Comparison of ENCODE assay signal across 1 mouse cellular context in the genomic region with DNA sequence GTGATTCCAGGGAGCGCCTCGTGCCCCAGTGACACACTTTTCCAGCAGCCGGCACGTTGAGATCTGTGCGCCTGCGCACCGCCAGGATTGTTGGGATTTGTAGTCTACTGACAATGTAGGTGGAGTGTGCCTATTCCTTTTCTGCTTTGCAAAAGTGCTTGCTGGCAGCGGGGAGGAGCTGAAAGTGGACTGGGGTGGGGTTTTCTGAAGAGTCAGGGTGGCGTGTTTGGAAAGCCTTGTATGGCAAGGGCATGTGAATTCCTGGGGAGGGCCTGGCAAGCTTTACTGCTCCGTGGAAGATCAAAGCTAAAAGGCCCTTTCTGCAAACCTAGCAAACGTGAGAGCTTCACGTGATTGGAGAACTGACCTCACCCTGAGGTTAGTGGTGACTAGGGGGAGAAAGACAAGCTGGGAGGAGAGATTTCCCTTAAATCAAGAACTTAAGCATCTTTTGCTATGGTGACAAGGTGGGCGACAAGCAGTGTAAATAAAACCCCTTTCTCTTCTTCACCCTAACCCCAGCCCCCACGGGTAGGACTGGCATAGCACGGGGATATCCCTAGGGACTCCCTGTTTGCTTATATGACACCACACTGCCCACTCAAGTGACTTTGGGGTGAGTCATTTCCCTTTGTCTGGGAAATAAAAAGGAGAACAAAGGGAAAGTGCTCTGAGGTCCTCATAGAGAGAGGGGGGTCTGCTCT.
TF ChIP-seq lines count a peak whose summit lies in the region.

No protein-coding gene starts in this region.

TF ChIP-seq in MEL, 35 proteins besides CTCF, POLR2A, EP300 and RAD21:
- TF ChIP-seq UBTF (IDR thresholded peaks at IDR 0.05; ENCODE audit: borderline replicate concordance, insufficient read depth, low read depth, low read length), result no peak
- peak; percentile 100 for TF ChIP-seq MAX (IDR thresholded peaks at IDR 0.05; ENCODE audit: low read length)
- TF ChIP-seq POLR2AphosphoS5 (IDR thresholded peaks at IDR 0.05; ENCODE audit: borderline replicate concordance, low read depth, low read length), result no peak
- peak; percentile 90 for TF ChIP-seq USF1 (IDR thresholded peaks at IDR 0.05; ENCODE audit: low read depth, low read length)
- TF ChIP-seq ZC3H11A (IDR thresholded peaks at IDR 0.05; ENCODE audit: low read depth, low read length), result no peak
- peak; percentile 89; the same call in 1 of the 2 replicates for TF ChIP-seq JUND (IDR thresholded peaks at IDR 0.05; ENCODE audit: low read depth, low read length)
- TF ChIP-seq MXI1 (IDR thresholded peaks at IDR 0.05; ENCODE audit: low read depth, low read length), result peak; percentile 99
- peak; percentile 98 for TF ChIP-seq SIN3A (IDR thresholded peaks at IDR 0.05; ENCODE audit: low read length)
- peak; percentile 70 for TF ChIP-seq POLR2AphosphoS2 (IDR thresholded peaks at IDR 0.05; ENCODE audit: low read length)
- TF ChIP-seq MEF2A (IDR thresholded peaks at IDR 0.05; ENCODE audit: extremely low read depth, insufficient replicate concordance, low read depth, low read length, poor library complexity, severe bottlenecking), result no peak
- TF ChIP-seq MYC (IDR thresholded peaks at IDR 0.05; ENCODE audit: low read depth, low read length), result peak; percentile 100
- no peak for TF ChIP-seq ZNF384 (IDR thresholded peaks at IDR 0.05; ENCODE audit: low read depth, low read length)
- peak; percentile 58; the same call in 1 of the 2 replicates for TF ChIP-seq TBP (IDR thresholded peaks at IDR 0.05; ENCODE audit: low read depth, low read length)
- peak; percentile 98 for TF ChIP-seq HCFC1 (IDR thresholded peaks at IDR 0.05; ENCODE audit: low read depth, low read length)
- TF ChIP-seq NRF1 (IDR thresholded peaks at IDR 0.05; ENCODE audit: insufficient read depth, low read depth, low read length, poor library complexity, severe bottlenecking), result peak; percentile 100
- peak; percentile 59; the same call in 1 of the 2 replicates for TF ChIP-seq TCF12 (IDR thresholded peaks at IDR 0.05; ENCODE audit: low read depth, low read length)
- TF ChIP-seq SMC3 (IDR thresholded peaks at IDR 0.05; ENCODE audit: low read depth, low read length), result no peak
- TF ChIP-seq GABPA (IDR thresholded peaks at IDR 0.05; ENCODE audit: low read depth, low read length), result no peak
- TF ChIP-seq NELFE (IDR thresholded peaks at IDR 0.05; ENCODE audit: low read depth, low read length), result no peak
- TF ChIP-seq E2F4 (IDR thresholded peaks at IDR 0.05; ENCODE audit: borderline replicate concordance, low read depth, low read length), result no peak
- peak; percentile 91 for TF ChIP-seq KAT2A (conservative IDR thresholded peaks at IDR 0.05; ENCODE audit: low read depth, low read length)
- TF ChIP-seq ZKSCAN1 (IDR thresholded peaks at IDR 0.05; ENCODE audit: low read depth, low read length), result no peak
- peak; percentile 61 for TF ChIP-seq ELF1 (IDR thresholded peaks at IDR 0.05; ENCODE audit: low read depth, low read length)
- TF ChIP-seq MYB (IDR thresholded peaks at IDR 0.05; ENCODE audit: low read depth, low read length), result no peak
- no peak for TF ChIP-seq CHD1 (IDR thresholded peaks at IDR 0.05; ENCODE audit: low read depth, low read length)
- no peak; a peak in 1 of 4 replicates for TF ChIP-seq USF2 (IDR thresholded peaks at IDR 0.05; ENCODE audit: borderline replicate concordance in 1 of 2, insufficient read depth in 1 of 2, low read depth in 1 of 2, low read length in 2 of 2)
- TF ChIP-seq CHD2 (IDR thresholded peaks at IDR 0.05; ENCODE audit: low read length), result no peak
- no peak for TF ChIP-seq MAFK (IDR thresholded peaks at IDR 0.05; ENCODE audit: borderline replicate concordance, low read depth, low read length)
- peak; percentile 45; the same call in 1 of the 2 replicates for TF ChIP-seq ETS1 (IDR thresholded peaks at IDR 0.05; ENCODE audit: low read depth, low read length)
- peak; percentile 64; the same call in 1 of the 2 replicates for TF ChIP-seq ZMIZ1 (IDR thresholded peaks at IDR 0.05; ENCODE audit: low read depth, low read length)
- TF ChIP-seq RCOR1 (IDR thresholded peaks at IDR 0.05; ENCODE audit: low read depth, low read length), result no peak
- TF ChIP-seq MAZ (IDR thresholded peaks at IDR 0.05; ENCODE audit: low read depth, low read length), result no peak
- peak; percentile 67; the same call in 1 of the 2 replicates for TF ChIP-seq BHLHE40 (IDR thresholded peaks at IDR 0.05; ENCODE audit: borderline replicate concordance, low read depth, low read length)
